Mouse (Mus musculus) regulatory T cell (primary cell): Measurements from ENCODE around the gene Sav1.

Experiments
- in situ Hi-C: fragments of 300-600 bp; cut with MboI, MseI; formaldehyde crosslinking; loops from one replicate; pipeline ENCODE4 v1.15.1; 2025; ENCODE audit warnings: high pct_unique_total_duplicates

Gene Sav1

GRCm38 (mm10) chr12:69986786-69987497 is at the start of gene Sav1:
TSS of gene Sav1 (minus strand) at chr12:69987002.
- in situ Hi-C loops: no loop called here

DNA sequence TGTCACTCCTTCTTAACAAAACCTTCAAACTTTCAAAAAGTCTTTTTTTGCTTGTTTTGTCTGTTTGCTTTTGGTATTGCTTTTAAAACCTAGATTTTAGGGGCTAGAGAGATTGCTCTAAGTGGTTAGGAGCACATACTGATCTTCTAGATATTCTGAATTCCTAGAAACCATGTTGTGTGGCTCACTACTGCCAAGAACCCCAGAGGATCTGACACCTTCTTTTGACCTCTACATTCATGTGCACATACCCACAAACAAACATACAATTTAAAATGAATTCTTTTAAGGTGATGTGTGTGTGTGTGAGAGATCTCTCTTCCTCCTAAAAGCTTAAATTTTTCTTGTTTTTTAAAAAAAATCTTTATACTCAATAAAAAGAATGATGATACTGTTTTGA is 39.4 kb upstream of the Sav1 start:
- in situ Hi-C loops: no loop called here

- in situ Hi-C loops: no loop called here
These were observed 38.6 kb upstream of the Sav1 start for GRCm38 (mm10) chr12:70025431-70025830.

DNA sequence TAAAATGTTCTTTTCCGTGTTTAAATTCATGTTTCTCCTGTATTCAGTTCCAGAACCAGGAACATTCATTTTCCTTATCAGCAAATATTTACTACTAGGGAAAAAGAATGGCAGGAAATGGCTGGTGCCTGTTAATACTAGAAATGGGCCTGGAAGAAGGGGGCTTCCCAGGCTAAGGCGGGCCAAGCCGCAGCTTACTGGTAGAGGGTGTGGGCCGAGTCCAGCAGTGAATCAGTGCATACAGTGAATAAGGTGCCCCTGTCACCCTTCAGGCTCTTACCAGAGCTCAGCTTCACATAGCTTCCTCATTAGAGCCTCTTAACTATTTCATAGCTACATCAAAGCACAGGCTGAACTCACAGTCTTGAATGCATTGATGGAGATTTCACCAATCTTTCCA is 36.8 kb upstream of the Sav1 start:
- in situ Hi-C loops: no loop called here

GRCm38 (mm10) chr12:70018153-70018552 is 31.4 kb upstream of the Sav1 start:
- in situ Hi-C loops: no loop called here

GRCm38 (mm10) chr12:70015936-70016335 is 29.1 kb upstream of the Sav1 start:
- in situ Hi-C loops: no loop called here

- in situ Hi-C loops: no loop called here
These were observed 24.9 kb upstream of the Sav1 start for GRCm38 (mm10) chr12:70011681-70012080.

- in situ Hi-C loops: no loop called here
These were observed 23.6 kb upstream of the Sav1 start for GRCm38 (mm10) chr12:70010356-70010755.

DNA sequence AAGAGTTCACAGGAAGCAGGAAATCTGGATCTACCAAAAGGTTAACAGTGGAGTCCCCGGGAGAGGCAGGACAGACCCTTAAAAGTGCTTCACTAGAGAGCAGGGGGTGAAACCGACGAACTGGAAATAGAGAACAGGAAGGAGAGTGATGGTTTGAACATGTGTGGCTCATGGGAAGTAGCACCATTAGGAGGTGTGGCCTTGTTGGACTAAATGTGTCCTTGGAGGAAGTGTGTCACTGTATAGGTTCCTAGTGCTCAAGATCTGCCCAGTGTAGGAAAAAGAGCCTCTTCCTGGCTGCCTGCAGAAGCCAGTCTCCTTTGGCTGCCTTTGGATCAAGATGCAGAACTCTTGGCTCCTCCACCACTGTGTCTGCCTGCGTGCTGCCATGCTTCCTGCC is 18.3 kb upstream of the Sav1 start:
- in situ Hi-C loops: no loop called here

GRCm38 (mm10) chr12:69998186-69998983 is 11.6 kb upstream of the Sav1 start:
- in situ Hi-C loops: no loop called here

DNA sequence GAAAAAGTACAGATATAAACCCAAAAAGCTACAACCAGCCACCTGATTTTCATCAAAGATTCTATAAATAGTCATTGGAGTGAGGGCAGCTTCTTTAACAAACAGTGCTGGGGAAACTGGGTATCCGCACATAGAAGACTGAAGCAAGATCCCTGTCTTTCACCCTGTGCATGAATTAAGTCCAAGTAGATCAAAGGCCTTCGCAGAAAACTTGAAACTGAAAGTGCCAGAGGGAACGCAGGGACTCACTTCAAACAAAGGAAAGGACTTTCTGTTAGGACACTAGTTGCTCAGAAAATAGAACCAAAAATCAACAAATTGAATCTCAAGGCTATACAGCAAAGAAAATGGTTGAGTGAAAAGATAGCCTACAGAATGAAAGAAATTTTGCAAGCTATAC is 8.6 kb upstream of the Sav1 start:
- in situ Hi-C loops: no loop called here

DNA sequence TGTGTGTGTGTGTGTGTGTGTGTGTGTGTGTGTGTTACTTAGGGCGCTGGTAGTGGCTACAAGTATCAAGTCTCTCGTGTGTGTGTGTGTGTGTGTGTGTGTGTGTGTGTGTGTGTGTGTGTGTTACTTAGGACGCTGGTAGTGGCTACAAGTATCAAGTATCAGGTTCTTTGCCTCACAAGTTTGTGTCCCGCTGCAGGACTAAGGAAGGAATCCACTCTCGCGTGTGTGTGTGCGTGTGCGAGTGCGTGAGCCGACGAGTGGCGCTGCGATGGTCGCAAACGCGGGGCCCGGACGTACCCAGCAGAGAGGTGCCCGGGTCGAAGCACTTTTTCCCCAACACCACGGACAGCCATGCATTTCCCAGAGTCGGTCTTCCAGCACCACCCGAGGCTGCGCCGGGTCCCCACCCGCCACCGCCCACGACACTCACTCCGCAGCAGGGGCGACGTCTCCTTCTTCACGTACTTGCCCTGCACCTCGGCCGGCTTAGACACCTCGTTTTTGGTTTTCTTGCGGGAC is 500 bp downstream of the Sav1 start:
- in situ Hi-C loops: no loop called here

- in situ Hi-C loops: no loop called here
These were observed 1.3 kb downstream of the Sav1 start for GRCm38 (mm10) chr12:69985546-69985945.

DNA sequence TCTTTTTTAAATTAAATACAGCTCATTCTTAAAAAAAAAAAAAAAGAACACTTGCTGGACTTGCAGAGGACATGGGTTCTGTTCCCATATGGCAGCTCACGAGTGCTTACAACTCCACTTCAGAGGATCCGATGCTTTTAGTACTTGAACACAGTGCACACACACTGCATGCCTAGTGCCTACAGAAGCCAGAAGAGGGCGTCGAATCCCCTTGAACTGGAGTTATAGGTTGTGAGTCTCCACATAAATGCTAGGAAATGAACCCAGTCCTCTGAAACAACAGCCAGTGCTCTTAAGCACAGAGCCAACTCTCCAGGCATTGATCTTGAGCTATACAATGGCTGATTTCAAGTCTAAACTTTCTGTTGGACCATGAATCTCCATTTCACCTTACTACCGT is 3.9 kb downstream of the Sav1 start:
- in situ Hi-C loops: no loop called here

- in situ Hi-C loops: no loop called here
These were observed 9.3 kb downstream of the Sav1 start for GRCm38 (mm10) chr12:69977376-69977998.

- in situ Hi-C loops: no loop called here
These were observed 10.1 kb downstream of the Sav1 start for GRCm38 (mm10) chr12:69976688-69977087.

- in situ Hi-C loops: no loop called here
These were observed 13.1 kb downstream of the Sav1 start for GRCm38 (mm10) chr12:69973666-69974065.

GRCm38 (mm10) chr12:69968154-69968553 is 18.6 kb downstream of the Sav1 start:
- in situ Hi-C loops: no loop called here

DNA sequence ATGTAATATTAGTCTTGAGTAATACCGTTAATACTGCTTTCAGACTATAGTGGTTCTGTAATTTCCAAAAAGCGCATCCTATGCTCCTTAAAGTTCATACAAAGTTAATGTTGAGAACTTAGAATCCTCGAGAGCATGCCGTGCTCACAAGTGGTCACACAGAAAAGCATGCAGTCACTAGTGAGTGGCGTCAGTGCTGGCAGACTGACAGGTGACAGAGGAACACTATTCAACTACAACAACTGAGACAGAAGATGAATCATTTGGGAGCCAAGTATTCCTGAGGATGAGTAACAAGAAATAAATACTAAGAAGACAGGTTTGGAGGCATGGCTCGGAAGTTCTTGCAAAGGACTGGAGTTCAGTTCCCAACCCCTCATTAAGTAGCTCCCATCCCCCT is 19.7 kb downstream of the Sav1 start:
- in situ Hi-C loops: no loop called here

DNA sequence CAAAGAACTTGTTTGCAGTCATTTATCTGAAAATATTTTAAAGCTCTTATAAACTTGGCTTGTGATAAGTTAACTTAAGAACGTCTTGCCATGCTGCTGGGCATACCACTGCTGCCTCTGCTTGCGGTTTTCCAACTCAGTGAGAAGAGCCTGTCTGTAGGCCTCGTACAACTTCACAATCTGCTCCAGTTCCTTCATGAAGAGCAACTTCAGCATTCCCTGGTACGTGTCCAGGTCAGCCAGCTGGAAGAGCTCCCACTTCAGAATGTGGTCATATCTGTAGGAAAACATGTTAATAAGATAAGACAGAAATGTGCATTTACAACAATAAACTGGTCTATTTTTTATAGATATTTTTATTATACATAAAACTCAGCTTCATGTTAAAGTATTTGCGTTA is 20.7 kb downstream of the Sav1 start:
- in situ Hi-C loops: no loop called here

DNA sequence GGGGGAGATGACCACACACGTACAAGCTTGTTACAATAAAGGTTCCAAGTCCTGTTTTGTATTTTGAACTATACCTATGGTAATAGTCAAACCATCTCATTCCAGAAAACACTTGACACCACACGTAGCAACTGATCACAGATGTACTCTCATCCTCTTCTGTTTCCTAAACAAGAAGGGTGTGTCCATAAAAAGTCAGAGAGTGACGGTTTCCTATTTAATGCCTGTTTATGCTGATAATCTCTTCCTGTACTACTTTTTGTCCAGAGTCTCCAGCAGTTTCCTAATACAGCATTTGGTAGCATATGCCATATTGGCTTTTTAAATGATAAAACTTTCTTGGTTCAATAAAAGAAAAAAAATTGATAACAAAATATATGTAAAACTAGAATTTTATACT is 21.2 kb downstream of the Sav1 start:
- in situ Hi-C loops: no loop called here

DNA sequence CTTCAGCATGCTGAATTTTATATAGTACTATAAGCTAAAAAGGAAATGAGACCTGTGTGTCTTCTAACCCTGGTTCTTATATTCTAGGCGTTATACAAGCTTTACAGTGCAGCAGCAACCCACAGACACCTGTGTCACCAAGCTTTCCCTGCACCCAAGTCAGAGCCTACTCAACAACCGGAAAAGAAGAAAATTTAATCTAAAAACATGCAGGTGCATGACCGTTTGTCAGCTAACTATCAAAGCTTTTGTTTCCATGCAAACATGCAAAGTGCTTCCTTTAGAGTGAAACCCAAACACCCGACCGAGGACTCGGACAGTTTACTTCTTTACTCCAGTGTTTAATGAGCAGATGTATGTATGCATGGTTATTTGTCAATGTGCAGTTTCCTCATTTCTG is 23.7 kb downstream of the Sav1 start:
- in situ Hi-C loops: no loop called here

- in situ Hi-C loops: no loop called here
These were observed 24.3 kb downstream of the Sav1 start for GRCm38 (mm10) chr12:69962468-69962867.
